Mouse (Mus musculus) brain, embryonic 14.5 days (tissue): Measurements from ENCODE around the gene Oxtr.

Experiments
- CTCF ChIP-seq: fragments of 200-500 bp; IDR thresholded peaks from 2 replicates; pipeline ENCODE4 v1.5.1; 2012; ENCODE audit warnings: inconsistent platforms, mild to moderate bottlenecking, moderate library complexity, borderline replicate concordance; ENCODE audit not compliant: insufficient read depth, insufficient read length; ENCODE audit errors: extremely low read depth
- POLR2A ChIP-seq: fragments of 200-500 bp; IDR thresholded peaks from 2 replicates; pipeline ENCODE4 v1.6.1; 2012; ENCODE audit warnings: mild to moderate bottlenecking, inconsistent platforms, borderline replicate concordance; ENCODE audit not compliant: poor library complexity, insufficient read depth, insufficient read length, severe bottlenecking; ENCODE audit errors: extremely low read depth

GRCm38 (mm10) chr6:112484316-112484715, 5.4 kb downstream of the Oxtr start:
- TF ChIP-seq CTCF (peak; percentile 79), POLR2A (no peak)
